Mouse (Mus musculus) G1E (cell line): ENCODE results near the gene Pcx.

Source experiments
- CTCF ChIP-seq: IDR thresholded peaks from 2 replicates; pipeline ENCODE4 v1.5.1; 2012; ENCODE audit warnings: low read depth, low read length, inconsistent platforms, mixed read lengths
- GATA2 ChIP-seq: IDR thresholded peaks from 2 replicates; pipeline ENCODE4 v1.6.1; 2012; ENCODE audit warnings: low read depth, low read length, inconsistent platforms, borderline replicate concordance
- TAL1 ChIP-seq: conservative IDR thresholded peaks from 2 replicates; pipeline ENCODE4 v1.6.1; 2012; ENCODE audit warnings: low read depth, low read length, inconsistent platforms, mixed read lengths

DNA sequence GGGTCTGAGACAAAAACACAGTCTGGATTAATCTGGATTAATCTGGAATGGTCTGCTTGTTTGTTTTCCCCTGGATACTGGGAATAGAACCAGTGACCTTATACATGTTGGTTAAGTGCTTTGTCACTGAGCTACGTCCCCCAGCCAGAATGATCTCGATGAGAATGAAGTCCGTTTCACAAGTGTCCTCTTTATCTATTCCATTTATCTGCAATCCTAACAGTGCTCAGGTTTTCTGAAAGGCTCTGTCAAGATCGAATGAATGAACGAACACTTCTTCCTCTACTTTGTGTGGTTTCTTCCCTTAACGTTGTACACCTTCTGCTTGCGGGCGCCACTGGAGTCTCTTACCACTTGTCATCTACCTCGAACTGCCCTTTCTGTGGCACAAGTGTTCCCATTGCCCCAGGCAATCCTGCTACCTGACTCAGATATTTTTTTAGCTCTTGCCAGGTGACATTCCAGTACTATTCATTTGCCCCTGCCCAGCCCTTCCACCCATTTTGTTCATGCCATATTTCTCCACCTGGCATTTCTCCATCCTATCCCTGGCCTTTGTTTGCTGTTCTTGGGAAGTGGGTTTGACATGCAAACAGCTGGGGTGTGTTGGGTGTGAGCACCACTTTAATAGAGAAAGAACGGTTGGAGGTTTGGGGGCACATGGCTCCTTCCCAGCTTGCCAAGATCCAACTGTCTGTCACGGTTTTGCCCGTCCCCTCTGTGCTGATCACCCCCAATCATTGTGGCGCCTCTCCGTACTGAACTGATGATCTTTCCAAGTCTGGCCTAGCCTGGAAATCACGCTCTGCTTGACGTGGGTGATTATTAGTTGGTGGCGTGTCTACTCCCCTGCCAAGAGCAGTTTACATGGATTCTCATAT, 59.3 kb downstream of the Pcx start:
- TF ChIP-seq CTCF (no peak), GATA2 (no peak), TAL1 (no peak)
